Mouse (Mus musculus) MEL-GATA-1-ER (cell line): Measurements from ENCODE around the gene Flna.

Experiments used
- DNase-seq: peaks from one replicate; pipeline ENCODE4 v3.0.0-alpha.2; 2012; ENCODE audit warnings: low read depth; ENCODE audit errors: extremely low read depth

Gene Flna

DNA sequence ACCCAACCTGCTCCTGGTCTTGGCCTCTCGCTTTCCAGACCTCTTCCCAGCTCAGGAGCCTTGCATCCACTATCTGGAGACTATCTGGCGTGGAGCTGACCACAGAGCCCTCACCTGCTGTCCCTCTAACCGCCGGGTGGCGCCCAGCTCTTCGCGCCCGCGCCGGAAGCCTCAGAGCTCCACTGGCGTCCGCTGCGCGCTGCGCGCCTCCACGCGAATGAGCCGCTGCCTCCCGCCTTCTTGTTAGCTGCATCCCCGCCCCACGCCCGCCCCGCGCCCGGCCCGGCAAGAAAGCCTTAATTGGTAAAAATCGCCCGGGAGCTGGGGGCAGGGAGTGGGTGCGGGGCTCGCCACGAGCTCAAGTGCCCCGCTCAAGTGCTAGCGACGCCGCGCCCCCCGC lies at the start of gene Flna:
Gene Flna, minus strand, starts transcription at position 206 of the 400 bp plus-strand sequence.
- no peak for DNase-seq

DNA sequence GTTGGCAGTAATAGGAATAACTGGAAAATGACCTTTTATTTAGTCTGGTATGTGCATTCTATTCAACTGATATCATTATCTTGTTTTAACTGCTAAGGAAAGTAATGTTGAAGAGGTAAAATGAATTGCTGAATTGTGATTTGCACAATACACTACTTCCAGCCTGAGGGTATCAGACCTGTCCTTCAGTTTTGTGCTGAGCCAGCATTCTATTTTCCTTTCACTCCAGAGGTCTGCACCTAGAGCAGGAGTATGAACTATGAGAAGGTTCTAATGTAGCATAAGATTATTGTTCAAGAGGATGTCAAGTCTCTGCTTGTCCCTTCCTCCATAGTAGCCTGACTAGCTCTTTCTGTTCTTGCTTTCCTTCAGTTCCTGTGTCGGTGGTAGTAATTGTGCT lies 48.7 kb upstream of the Flna start:
- no peak for DNase-seq

DNA sequence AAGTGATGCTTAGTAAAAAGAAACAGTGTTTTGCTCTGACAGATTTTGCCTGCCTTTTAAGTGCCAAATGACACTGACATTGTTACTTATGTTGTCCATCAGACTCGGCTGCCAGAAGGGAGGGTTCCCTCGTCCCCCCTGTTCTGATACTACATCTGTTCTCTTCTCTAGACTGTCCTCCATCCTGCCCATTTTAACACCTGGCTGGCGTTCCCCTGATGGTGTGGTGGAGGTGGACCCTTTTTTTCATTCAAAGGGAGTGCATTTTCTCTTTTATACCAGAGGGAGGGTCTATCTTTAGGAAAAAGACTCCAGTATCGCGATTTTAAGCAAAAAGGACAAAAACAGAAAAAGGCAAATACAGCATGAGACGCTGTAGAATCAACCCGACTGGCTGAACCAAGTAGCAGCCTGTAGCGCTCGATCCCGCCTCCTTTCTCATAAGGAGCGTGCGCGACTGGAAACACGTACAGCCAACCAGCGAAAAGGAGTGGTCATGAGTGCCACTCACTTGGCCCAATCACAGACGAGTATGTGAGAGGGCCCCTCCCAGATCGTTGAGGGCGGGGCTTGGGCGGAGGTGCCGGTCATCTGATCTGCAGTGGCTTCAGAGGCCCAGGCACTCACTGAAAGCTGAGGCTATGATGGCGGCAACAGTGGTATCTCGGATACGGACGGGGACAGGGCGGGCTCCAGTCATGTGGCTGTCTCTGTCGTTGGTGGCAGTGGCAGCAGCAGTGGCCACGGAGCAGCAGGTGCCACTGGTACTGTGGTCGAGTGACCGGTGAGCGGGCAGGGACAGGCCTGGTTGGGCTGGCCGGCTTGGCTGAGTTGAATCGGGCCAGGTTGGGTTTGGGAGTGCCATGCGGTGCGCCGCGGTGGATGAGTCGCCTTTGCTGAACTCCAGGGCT lies 47.2 kb upstream of the Flna start, which contains the start of gene Atp6ap1:
Gene Atp6ap1, plus strand, starts transcription at position 560 of the 911 bp plus-strand sequence.
- DNase-seq, result peak; percentile 96

DNA sequence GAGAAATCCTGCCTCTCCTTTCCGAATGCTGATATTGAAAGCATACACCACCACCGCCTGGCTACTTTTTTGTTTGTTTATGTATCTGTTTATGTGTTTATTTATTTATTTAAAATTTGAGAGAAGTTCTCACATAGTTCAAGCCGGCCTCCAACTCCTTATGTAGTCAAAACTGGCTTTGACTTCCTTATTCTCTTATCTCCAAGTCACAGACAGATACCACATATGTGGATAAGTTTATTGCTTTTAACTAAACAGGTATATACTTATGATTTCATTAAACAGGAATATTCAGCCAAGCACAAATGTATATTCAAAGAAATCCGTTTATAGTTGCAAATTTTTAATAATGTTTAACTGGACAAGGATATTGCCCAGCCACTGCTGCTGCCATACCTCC lies 43.8 kb upstream of the Flna start:
- DNase-seq, result no peak

DNA sequence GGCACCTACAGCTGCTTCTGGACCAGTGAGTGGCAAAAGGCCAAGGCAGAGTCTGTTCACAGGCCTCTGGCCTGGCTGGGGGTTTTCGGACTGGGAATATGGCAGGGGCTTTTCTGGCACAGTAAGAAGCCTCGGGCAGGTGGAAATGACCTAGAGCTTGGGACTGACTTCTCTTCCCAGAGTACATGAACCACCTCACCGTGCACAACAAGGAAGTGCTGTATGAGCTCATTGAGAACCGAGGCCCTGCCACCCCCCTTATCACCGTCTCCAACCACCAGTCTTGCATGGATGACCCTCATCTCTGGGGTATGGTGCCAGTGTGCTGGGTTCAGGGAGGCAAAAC lies 33.4 kb upstream of the Flna start:
- DNase-seq, result no peak

DNA sequence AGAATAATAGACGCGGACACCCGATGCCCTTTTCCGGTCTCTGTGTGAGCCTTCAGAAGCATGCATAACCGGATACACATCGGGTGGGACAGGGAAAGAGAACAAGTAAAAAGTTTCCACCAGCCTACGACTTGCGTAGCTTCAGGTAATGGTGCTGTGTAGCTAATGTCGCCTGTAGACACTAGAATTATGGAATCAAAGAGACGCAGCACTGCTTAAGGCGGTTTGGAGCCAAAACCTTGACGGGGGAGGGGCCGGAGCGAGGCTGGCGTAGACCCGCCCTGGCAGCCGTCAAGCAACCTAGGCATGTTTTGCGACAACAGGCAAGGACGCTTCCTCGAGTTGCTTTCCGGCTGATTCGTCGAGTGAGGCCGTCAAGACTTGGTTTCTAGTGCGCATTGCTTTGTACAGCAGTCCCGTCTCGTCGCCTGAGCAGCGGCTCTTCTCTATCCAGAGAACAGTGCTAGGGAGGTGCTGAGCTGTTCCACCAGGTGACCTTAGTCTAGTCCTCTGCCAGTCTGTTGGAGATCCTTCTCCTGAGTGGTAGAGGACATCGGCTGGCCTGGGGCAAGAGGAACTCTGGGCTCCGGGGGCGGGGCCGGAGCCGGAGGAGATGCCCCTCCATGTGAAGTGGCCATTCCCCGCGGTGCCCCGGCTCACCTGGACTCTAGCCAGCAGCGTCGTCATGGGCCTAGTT lies 32.9 kb upstream of the Flna start:
- DNase-seq, result peak; percentile 89

DNA sequence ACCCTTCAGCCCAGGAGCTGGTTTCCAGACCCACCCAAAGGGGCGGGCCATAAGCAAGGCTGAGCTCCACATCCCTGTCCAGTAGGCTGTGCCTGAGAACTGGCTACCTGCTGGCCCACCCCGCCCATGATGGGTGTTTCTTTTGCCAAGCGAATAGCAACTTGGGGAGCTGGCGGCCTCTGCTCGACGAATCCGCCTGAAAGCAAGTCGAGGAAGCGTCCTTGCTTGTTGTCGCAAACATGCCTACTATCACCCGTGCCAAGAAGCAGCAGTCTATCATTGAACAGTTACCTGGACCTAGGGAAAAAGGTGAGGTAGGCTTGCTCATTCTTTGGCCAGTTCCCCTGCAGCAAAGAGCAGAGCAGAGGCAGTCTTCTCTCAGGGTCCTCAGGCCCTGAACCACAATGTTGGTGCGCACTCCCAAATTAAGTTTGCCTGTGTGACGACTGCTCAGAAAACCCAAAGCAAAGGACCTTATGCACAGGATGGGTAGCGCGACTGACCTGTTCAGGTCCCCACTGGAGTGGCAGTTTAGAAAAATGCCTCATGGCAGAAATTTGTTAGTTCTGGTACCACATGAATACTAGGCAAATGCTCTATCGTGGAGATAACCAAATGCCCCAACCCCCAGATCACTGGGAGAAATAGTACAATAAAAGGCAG lies 32.2 kb upstream of the Flna start, which contains the start of the genes Taz and Dnase1l1:
Gene Taz, plus strand, starts transcription at position 181 of the 663 bp plus-strand sequence.
Gene Dnase1l1, minus strand, starts transcription at position 606 of the 663 bp plus-strand sequence.
- DNase-seq, result peak; percentile 92

DNA sequence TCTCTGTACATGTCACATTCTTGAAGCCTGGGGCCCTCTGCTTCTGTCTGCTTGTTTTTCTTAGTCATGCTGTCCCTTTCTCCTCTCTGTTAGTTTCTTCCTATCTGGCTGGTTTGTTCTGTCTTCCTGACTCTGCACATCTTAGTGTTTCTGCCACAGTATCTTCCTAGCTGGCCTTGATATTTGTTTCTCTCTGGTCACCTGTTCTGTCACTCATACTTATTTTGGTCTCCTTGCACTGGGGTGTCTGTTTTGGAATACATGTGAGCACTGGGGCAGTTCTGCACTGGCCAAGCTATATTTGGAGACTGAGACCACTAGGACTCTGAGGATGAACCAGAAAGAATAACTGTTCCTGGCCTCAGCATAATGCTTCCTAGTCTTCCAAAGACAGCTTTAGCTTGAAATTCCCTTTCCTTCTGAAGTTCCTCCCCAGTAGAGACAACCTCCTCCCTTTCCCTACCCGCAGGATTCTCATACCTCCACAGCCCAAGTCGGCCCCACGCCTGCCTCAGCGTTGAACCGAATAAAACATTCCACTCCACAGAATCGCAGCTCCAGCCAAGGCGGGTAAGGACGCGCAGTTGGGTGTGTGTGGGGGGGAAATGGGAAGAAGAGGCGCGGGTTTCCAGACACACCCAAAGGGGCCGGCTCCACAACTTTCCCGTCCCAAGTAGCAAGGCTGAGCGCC lies 31.6 kb upstream of the Flna start:
- DNase-seq, result no peak

DNA sequence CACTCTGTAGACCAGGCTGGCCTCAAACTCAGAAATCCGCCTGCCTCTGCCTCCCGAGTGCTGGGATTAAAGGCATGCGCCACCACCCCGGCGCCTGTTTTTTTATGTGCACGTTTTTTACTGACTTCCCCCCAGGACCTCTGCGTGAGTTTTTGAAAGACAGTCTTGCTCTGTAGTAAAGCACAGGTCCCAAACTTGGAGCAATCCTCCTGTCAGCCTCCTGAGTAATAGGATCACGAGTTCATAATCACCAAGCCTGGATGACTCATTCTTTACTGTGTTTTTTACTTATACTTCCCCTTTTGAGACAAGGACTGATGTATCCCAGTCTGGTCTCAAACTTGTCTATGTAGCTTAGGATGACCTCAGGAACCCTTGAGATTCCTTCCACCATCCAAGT lies 28.3 kb upstream of the Flna start:
- DNase-seq, result peak; percentile 93

DNA sequence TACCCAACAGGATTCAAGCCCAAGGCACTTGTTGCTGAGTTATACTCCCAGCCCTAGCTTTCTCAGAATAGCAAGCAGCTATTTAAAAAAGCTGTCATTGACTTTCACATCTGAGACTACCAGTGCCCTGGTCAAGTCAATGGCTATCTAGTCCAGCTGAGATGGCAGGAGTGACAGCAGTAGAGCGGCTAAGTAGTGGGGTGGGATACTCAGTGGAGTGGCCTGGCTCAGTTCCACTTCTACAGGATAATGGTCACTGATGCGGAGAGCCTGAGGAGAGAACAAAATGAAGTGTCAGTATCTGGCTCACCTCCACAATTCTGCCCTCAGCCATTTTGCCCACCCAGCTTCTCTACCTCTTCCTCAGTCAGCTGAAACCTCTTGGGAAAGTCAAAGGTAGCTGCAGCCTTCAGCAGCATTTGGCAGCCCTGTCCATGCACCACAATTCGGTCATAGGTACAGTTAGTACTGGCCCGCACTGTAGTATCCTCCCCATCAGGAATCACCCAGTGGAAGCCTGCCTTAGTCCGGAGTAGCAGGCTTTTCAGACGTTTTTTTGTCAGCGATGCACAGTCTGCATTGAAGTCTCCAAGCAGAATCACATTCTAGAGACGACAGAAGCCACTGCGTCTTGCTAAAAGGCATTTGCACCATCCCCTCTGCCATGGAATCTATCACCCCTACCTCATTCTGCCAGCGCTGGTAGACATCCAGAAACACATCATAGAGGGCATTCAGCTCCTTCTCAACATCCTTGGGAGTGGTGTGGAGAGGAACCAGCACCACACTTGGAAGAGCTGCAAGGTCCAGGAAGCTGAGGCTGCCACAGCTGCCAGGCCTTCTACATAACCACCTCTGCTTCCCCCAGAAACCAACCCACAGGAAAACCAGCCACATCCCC lies 24.1 kb upstream of the Flna start:
- no peak for DNase-seq

DNA sequence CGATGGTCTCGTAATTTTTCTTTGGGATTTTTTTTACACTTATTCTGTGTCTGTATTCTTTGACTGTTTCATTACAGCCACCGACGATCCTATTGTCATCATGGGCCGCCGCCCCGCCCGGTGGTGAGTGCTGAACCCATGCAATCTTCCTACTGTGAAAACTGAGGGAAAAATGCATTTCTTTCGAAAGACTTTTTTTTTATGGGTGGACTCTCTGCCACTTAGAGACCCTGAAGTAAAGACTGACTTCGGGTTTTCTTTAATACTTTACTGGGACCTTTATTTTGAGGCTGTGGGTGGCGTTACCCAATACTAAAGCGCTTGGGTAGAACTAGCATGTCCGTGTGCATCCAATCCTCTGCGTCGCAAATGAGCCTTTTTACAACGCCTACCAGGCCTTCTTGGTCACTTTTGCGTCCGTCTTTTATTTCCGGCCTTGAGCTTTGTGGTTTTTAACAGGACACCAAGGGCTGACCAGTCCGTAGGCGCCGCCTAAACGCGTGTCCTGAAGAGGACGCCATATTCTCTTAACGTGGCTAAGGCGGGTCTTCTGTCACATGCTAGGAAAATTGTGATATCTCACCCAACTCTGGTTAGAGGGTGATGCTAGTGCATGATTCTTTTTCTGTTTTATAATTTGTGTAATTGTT lies 21.4 kb upstream of the Flna start:
- DNase-seq, result no peak

DNA sequence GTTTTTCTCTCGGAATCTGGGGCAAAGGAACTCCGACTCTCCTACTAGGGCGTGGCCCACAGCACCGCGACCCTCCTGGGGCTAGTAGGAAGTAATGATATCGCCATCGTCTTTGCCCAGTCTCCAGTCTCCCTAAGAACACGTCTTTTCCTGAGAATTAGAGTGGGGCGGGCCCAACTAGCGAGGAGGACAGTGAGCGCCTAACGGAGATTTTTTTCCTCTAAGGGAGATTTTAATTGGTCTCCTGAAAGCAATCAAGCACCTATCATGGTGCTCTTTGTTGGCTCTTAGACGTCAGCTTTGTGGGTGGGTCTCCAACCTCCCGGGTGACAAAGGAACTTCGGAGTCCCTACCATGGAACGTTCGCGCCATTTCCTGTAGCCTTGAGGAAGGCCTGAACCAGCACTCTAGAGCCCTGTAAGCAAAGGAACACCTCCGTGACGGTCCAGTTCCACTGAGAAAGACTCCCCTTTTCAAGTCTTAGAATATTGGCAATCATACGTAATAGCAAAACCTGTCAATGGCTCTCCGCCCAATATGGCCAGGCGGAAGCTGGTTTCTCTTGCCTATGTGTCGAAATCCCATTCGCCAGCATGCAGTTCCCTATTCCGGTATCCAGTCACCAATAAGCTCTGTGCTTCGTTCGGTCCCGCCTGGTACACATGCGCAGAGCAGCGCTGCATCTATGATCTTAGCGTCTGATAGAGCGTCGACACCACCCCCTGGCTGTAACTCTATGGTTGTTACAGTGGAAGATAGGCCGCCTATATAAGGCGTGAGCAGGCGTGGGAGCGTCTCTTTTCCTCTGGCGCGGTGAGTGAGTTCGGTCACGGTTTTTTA lies 20.7 kb upstream of the Flna start, which contains the start of gene Rpl10:
Gene Rpl10, plus strand, starts transcription at position 751 of the 840 bp plus-strand sequence.
- DNase-seq, result peak; percentile 99

DNA sequence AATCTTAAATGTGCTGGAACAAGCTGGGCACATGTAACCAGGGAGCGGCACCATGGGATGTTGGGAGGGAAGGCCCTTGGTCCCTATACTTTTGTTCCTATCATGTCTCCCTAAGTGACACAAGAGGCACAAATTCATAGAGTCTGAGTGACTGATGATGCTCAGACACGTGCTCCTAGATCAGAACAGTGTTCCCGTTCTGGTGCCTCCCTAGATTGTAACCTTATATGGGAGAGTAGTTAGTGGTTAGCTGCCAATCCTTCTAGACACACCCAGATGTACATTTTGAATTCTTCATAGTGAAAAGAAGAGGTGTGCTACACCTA lies 20.1 kb upstream of the Flna start:
- no peak for DNase-seq

DNA sequence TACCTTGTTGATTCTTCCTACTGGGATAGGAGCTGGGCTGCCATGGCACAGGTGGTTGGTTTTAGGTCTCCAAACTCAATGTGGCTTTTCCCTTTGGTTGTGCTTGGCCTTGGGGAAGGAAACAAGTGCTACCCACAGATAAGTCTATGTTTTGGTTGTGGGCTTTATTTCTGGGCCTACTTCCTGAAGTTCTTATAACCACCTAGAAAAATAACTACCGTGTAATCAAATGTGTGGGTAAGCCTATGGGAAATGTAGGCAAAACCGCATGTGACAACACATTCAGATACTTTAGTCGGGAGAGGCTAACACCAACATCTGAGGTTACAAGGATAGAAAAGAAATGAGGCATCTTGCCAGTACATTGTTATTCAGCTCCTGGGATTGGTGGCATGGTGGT lies 8.1 kb upstream of the Flna start:
- DNase-seq, result peak; percentile 70

DNA sequence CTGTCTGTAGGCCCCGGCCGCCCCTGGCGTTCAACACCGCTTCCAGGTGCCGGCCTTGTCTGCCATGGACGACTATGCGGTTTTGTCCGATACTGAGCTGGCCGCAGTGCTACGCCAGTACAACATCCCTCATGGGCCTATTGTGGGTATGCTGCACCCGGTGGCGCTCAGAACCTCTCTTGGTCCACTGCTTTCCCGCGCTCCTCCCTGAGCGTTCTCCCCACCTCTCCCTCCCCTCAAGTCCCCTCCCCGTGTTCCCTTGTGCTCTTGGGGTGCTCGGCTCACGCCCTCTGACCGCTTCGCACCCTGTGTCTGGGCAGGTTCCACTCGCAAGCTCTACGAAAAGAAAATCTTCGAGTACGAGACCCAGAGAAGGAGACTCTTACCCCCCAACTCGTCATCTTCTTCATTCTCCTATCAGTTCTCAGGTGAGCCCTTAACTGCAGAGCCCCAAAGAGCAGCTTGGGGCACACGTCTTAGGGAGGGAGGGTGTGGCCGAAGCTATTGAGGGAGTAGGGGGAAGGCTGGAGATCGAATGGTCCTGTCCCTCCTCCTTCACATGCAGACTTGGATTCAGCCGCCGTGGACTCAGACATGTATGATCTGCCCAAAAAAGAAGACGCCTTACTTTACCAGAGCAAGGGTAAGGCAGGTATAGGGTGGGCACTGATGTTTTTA lies 5.4 kb upstream of the Flna start:
- DNase-seq, result no peak

DNA sequence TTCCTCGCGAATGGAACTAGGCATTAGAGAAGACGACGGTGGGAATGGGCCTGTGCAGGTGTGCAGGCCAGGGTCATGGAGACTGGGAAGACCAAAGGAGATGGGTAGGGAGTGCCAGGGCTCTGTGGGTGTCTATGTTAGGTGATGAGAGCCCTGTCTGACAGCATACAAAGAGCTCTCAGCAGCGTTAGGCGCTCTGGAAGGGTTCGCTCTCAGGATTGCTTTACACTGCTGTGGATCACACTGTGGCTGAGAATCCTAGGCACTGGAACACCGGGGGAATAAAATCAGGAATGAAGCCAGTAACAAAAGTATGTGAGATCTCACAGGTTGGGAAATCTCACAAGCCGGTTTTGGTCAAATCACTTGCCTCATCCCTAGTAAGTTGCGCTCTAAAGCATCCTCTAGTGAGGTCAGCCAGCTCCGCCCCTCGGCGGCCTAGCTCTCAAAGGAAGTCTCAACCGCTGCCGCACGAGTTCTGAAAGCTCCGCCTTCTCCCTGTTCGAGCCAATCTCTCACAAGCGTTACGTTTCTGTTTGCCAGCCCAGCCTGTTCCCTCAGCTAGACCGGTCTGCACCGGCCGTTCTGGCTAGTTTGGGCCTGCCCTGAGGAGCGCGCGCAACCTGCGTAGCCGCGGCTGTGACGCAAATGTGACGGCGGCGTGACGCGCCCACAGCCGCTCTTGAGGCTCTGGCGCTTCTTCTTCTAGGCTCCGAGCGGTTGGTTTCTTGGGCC lies 4.7 kb upstream of the Flna start, which contains the start of gene Emd:
Gene Emd, plus strand, starts transcription at position 535 of the 735 bp plus-strand sequence.
- peak; percentile 98 for DNase-seq

DNA sequence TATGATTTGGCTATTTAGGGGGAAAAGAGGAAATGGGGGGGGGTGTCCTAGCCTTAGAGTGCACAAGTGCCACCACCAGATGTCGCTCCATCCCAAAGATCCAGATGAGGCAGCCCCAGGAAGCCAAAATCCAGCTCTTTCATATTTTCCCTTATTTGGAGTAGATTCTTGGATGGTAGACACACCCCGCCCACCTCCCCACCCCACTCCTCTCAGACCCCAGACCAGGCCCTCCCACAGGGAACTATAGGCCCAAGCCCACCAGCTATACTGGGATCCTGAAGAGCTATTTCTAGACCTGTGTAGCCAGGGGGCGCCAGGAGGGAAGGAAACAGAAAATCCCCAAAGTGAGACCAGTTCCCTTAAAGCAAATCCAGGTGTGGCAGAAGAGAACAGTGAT lies 969 bp downstream of the Flna start:
- DNase-seq, result no peak

DNA sequence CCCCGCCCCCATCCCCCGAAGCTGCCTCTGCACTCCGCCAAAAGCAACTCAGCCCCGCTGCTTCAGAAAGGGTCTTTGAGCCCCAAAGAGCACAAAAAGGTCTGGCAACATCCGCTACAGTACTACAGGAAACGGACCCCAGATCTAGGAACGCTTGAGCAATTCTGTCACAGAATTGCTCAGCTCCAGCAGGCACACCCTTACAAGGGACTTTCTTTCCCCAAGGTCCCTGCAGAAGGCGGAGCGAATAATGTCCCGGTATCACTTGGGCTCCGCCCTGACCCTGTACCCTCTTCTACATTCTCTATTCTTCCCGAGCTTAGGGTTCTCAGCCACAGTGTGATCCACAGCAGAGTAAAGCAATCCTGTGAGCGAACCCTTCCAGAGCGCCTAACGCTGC lies 2.9 kb downstream of the Flna start:
- DNase-seq, result no peak
